In the genomic region with DNA sequence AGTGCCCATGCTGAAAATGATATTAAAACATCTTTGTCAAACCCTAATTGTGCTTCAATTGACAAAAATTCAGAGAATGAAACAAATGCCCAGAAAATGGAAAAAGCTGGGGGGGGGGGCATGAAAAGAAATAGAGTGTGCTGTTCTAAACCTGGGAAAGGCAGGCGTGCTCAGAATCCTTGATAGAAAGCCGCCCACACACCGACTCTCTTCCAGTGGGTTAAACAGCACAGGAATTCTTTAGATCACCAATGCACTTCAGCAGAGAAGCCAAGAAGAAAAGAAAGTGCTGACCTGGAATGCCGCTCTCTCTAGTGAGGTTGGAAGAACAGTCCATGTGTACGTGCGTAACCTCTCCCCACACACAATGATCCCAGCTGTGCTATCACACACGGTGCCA, we compare ENCODE assay signal across 23 mouse cellular contexts.
DNase-seq lines count a peak whose midpoint lies in the region; ATAC-seq lines count a peak whose summit lies in the region.
"Had no signal": no experiment of that assay in that cellular context is flagged by ENCODE, and none has a peak within 500 bp of the region (broad histone marks: within the 10 kb centered on the region; RNA-seq: fewer than 3 reads in every experiment).

No protein-coding gene starts in this region.

- DNase-seq in frontal cortex, postnatal 10 days (ENCODE audit: low spot score in 2 of 2) = no peak
- peak; percentile 23 for DNase-seq in liver, embryonic 11.5 days (ENCODE audit: low spot score)
- DNase-seq in Muller cell, postnatal 12 days (ENCODE audit: inconsistent ontology term) = peak; percentile 61
- peak; percentile 26 to 58 for DNase-seq in right cerebral cortex, postnatal 36 days (ENCODE audit: low spot score in 2 of 2)
- DNase-seq in forebrain, embryonic 14.5 days (ENCODE audit: low spot score) = no peak
- DNase-seq: adrenal gland, postnatal 10 days; B cell, adult 2 months; cerebellum, adult 18-20 months; cerebellum, adult 9-11 months; cerebellum, postnatal 36 days; forebrain, postnatal 0 days; heart, adult 18-20 months; heart, postnatal 10 days; heart, postnatal 4 days had no signal

- WGBS in liver, embryonic 11.5 days = 77% methylated on average over 7 of the region's 7 CpGs
- 70% methylated on average over 7 of the region's 7 CpGs for WGBS in liver, embryonic 12.5 days (ENCODE audit: insufficient replicate concordance)
- WGBS in forebrain, embryonic 14.5 days = 86% methylated on average over 7 of the region's 7 CpGs

- no peaks in the 10 kb centered on the region for H3K36me3 ChIP-seq in liver, embryonic 11.5 days (ENCODE audit: control insufficient read depth, insufficient read depth, low read length)
- no peaks in the 10 kb centered on the region for H3K36me3 ChIP-seq in liver, embryonic 12.5 days
- H3K36me3 ChIP-seq in forebrain, embryonic 14.5 days (ENCODE audit: control insufficient read depth, insufficient read depth, low read length) = no peaks in the 10 kb centered on the region
- H3K36me3 ChIP-seq: embryonic facial prominence, embryonic 13.5 days; forebrain, embryonic 12.5 days; G1E; heart, embryonic 10.5 days; hindbrain, embryonic 12.5 days had no signal

- no peak overlapping the region for H3K4me2 ChIP-seq in liver, embryonic 11.5 days
- H3K4me2 ChIP-seq in liver, embryonic 12.5 days = no peak overlapping the region
- H3K4me2 ChIP-seq in forebrain, embryonic 14.5 days (ENCODE audit: low read length) = no peak overlapping the region
- H3K4me2 ChIP-seq: embryonic facial prominence, embryonic 13.5 days; forebrain, embryonic 12.5 days; hindbrain, embryonic 12.5 days had no signal

- no peak overlapping the region for H3K27ac ChIP-seq in liver, embryonic 11.5 days (ENCODE audit: low read depth, low read length)
- no peak overlapping the region for H3K27ac ChIP-seq in liver, embryonic 12.5 days
- H3K27ac ChIP-seq in forebrain, embryonic 14.5 days (ENCODE audit: low read depth, low read length) = no peak overlapping the region
- H3K27ac ChIP-seq: embryonic facial prominence, embryonic 13.5 days; forebrain, embryonic 12.5 days; heart, embryonic 10.5 days; hindbrain, embryonic 12.5 days had no signal

- H3K9me3 ChIP-seq in liver, embryonic 11.5 days (ENCODE audit: control insufficient read depth, low read length) = no peaks in the 10 kb centered on the region
- no peaks in the 10 kb centered on the region; the same call in 1 of the 2 replicates for H3K9me3 ChIP-seq in liver, embryonic 12.5 days (replicated peaks)
- H3K9me3 ChIP-seq in forebrain, embryonic 14.5 days (replicated peaks; ENCODE audit: control insufficient read depth, low read length) = no peaks in the 10 kb centered on the region
- H3K9me3 ChIP-seq: embryonic facial prominence, embryonic 13.5 days; heart, embryonic 10.5 days; hindbrain, embryonic 12.5 days had no signal

- no peaks in the 10 kb centered on the region for H3K27me3 ChIP-seq in liver, embryonic 11.5 days (replicated peaks; ENCODE audit: control insufficient read depth, insufficient read depth, low read length)
- H3K27me3 ChIP-seq in liver, embryonic 12.5 days (replicated peaks) = no peaks in the 10 kb centered on the region
- no peaks in the 10 kb centered on the region for H3K27me3 ChIP-seq in forebrain, embryonic 14.5 days (replicated peaks; ENCODE audit: control insufficient read depth, insufficient read depth, low read length)
- H3K27me3 ChIP-seq: embryonic facial prominence, embryonic 13.5 days; forebrain, embryonic 12.5 days; hindbrain, embryonic 12.5 days had no signal

- peak; percentile 77 for ATAC-seq in frontal cortex, adult (ENCODE audit: low TSS enrichment)
- no peak for ATAC-seq in liver, embryonic 11.5 days (replicated peaks; ENCODE audit: low FRiP score)
- ATAC-seq in liver, embryonic 12.5 days = no peak
- ATAC-seq in forebrain, embryonic 14.5 days = no peak
- ATAC-seq: CD4-positive, CD25-positive, alpha-beta regulatory T cell, adult 4 months; forebrain, postnatal 0 days; hindbrain, embryonic 16.5 days had no signal

- H3K4me3 ChIP-seq in liver, embryonic 11.5 days (ENCODE audit: low read depth, low read length) = no peak overlapping the region
- H3K4me3 ChIP-seq in liver, embryonic 12.5 days = no peak overlapping the region
- H3K4me3 ChIP-seq in forebrain, embryonic 14.5 days (ENCODE audit: low read depth, low read length) = no peak overlapping the region
- H3K4me3 ChIP-seq: embryonic facial prominence, embryonic 13.5 days; forebrain, embryonic 12.5 days; heart, embryonic 10.5 days; hindbrain, embryonic 12.5 days had no signal

- no peaks in the 10 kb centered on the region for H3K4me1 ChIP-seq in liver, embryonic 11.5 days (replicated peaks; ENCODE audit: control insufficient read depth, insufficient read depth, low read length)
- H3K4me1 ChIP-seq in liver, embryonic 12.5 days = no peaks in the 10 kb centered on the region
- H3K4me1 ChIP-seq in forebrain, embryonic 14.5 days (ENCODE audit: control insufficient read depth, insufficient read depth, low read length) = no peaks in the 10 kb centered on the region
- H3K4me1 ChIP-seq: embryonic facial prominence, embryonic 13.5 days; forebrain, embryonic 12.5 days; heart, embryonic 10.5 days; hindbrain, embryonic 12.5 days had no signal

- no peak overlapping the region for H3K9ac ChIP-seq in liver, embryonic 11.5 days (ENCODE audit: low read depth, low read length)
- H3K9ac ChIP-seq in liver, embryonic 12.5 days = no peak overlapping the region
- no peak overlapping the region for H3K9ac ChIP-seq in forebrain, embryonic 14.5 days (ENCODE audit: low read length)
- H3K9ac ChIP-seq: embryonic facial prominence, embryonic 13.5 days; forebrain, embryonic 12.5 days; forebrain, postnatal 0 days; hindbrain, embryonic 12.5 days had no signal

Comparison
In these comparisons a context has a peak if more than half of its experiments do, and no peak if none do; other contexts are left out.
1. DNase-seq: peak in liver, embryonic 11.5 days (single experiment), Muller cell, postnatal 12 days (single experiment) and right cerebral cortex, postnatal 36 days (2 of 2); none in frontal cortex, postnatal 10 days (0 of 2) and forebrain, embryonic 14.5 days (single experiment).